Mouse (Mus musculus) thymus, postnatal 36 days (tissue): ENCODE data around the gene Wt1.

Source experiments
- DNase-seq, 2 experiments: peaks; one replicate each; pipeline ENCODE4 v3.0.0; 2022; ENCODE audit warnings: mixed read lengths in 2 of 2

Gene Wt1

GRCm38 (mm10) chr2:105185768-105186529, 59.6 kb downstream of the Wt1 start:
- DNase-seq, result no peak

- DNase-seq, result no peak
Measured at GRCm38 (mm10) chr2:105186591-105186990, 60.3 kb downstream of the Wt1 start.

- DNase-seq, result no peak
Measured at GRCm38 (mm10) chr2:105188182-105188581, 61.9 kb downstream of the Wt1 start.

GRCm38 (mm10) chr2:105189352-105189751, 63.0 kb downstream of the Wt1 start:
- no peak for DNase-seq

- DNase-seq, result no peak
Measured at GRCm38 (mm10) chr2:105200152-105200551, 73.8 kb downstream of the Wt1 start.

- no peak for DNase-seq
Measured at GRCm38 (mm10) chr2:105206563-105207174, 80.3 kb downstream of the Wt1 start.

- DNase-seq, result no peak
Measured at GRCm38 (mm10) chr2:105212839-105213238, 86.5 kb downstream of the Wt1 start.

- DNase-seq, result no peak
Measured at GRCm38 (mm10) chr2:105215914-105216313, 89.6 kb downstream of the Wt1 start.

- DNase-seq, result no peak
Measured at GRCm38 (mm10) chr2:105219229-105219628, 92.9 kb downstream of the Wt1 start.

- no peak for DNase-seq
Measured at GRCm38 (mm10) chr2:105219664-105220063, 93.3 kb downstream of the Wt1 start.

- DNase-seq, result no peak
Measured at GRCm38 (mm10) chr2:105220738-105221303, 94.5 kb downstream of the Wt1 start.
